Mouse (Mus musculus) neural tube, embryonic 11.5 days (tissue): ENCODE data around the gene Proca1. TPM values are rescaled to one million over a fixed set of nuclear protein-coding genes. Genes with fewer than 3 reads are reported as not detected.
A peak's percentile ranks its signal among the peaks of the same experiment; 100 is the strongest.

Experiments used
- ATAC-seq: fragments of 200-750 bp; cut with Nextera tagmentation; 2 replicates; pipeline ENCODE4 v1.8.0; 2017; ENCODE audit warnings: moderate number of reproducible peaks, mild to moderate bottlenecking, moderate TSS enrichment, moderate library complexity; ENCODE audit not compliant: insufficient read depth, low FRiP score, low TSS enrichment
- DNase-seq: peaks from one replicate; pipeline ENCODE4 v3.0.0-alpha.2; 2015; ENCODE audit warnings: low spot score
- H3K27ac ChIP-seq: fragments of 300-500 bp; sonication (generic); 2 replicates; pipeline ENCODE4 v1.5.1; 2014; ENCODE audit warnings: low read depth, mild to moderate bottlenecking, low read length
- H3K27me3 ChIP-seq: fragments of 300-500 bp; sonication (generic); 2 replicates; pipeline ENCODE4 v1.6.1; 2014; ENCODE audit warnings: mild to moderate bottlenecking, low read length, mixed read lengths; ENCODE audit not compliant: control insufficient read depth, insufficient read depth
- H3K36me3 ChIP-seq: fragments of 300-500 bp; sonication (generic); 2 replicates; pipeline ENCODE4 v1.6.1; 2014; ENCODE audit warnings: mild to moderate bottlenecking, low read length, moderate library complexity, mixed read lengths; ENCODE audit not compliant: control insufficient read depth, insufficient read depth
- H3K4me1 ChIP-seq: fragments of 300-500 bp; sonication (generic); 2 replicates; pipeline ENCODE4 v1.6.1; 2014; ENCODE audit warnings: low read length, mixed read lengths; ENCODE audit not compliant: control insufficient read depth, insufficient read depth
- H3K4me2 ChIP-seq: fragments of 300-500 bp; sonication (generic); 2 replicates; pipeline ENCODE4 v1.6.1; 2014; ENCODE audit warnings: low read depth, mild to moderate bottlenecking, moderate library complexity
- H3K4me3 ChIP-seq: fragments of 300-500 bp; sonication (generic); 2 replicates; pipeline ENCODE4 v1.5.1; 2014; ENCODE audit warnings: low read depth, low read length
- H3K9ac ChIP-seq: fragments of 300-500 bp; sonication (generic); 2 replicates; pipeline ENCODE4 v1.6.1; 2014; ENCODE audit warnings: mild to moderate bottlenecking, low read length
- H3K9me3 ChIP-seq: fragments of 300-500 bp; sonication (generic); 2 replicates; pipeline ENCODE4 v1.6.1; 2016; ENCODE audit warnings: low read length; ENCODE audit not compliant: control insufficient read depth
- WGBS: fragments of 180-500 bp; shearing (Covaris S2); extraction: QIAGEN DNeasy Blood & Tissue Kit; methylation state at CpG from one replicate; pipeline ENCODE4 v1.1.7; 2014; 5-methylcytosine and 5-hydroxymethylcytosine counted together
- polyA plus RNA-seq: library from polyadenylated mRNA; unstranded; fragments of >200 nt; fragmentation: Nextera tagmentation; extraction: Ambion mirVana; gene quantifications from 2 replicates; pipeline ENCODE4 v1.2.1, GENCODE M21; 2014

The Proca1 gene
- 0.49 and 1.3 TPM in 2 replicates for polyA plus RNA-seq

- H3K27ac ChIP-seq = no peak within 1 kb of the TSS
- H3K4me3 ChIP-seq = peak within 1 kb of the TSS; percentile 30
- DNase-seq (no peak), ATAC-seq (no peak)
- WGBS = 91% methylated on average over 1 of the region's 1 CpGs
- H3K36me3 ChIP-seq = peaks cover 8% of the 10 kb centered on the region
- H3K4me1 ChIP-seq = peaks cover 7% of the 10 kb centered on the region; the same call in 1 of the 2 replicates
- H3K9ac ChIP-seq = no peak within 1 kb of the TSS
- no peaks in the 10 kb centered on the region for H3K27me3 ChIP-seq
- no peaks in the 10 kb centered on the region for H3K9me3 ChIP-seq
- H3K4me2 ChIP-seq = peak within 1 kb of the TSS; percentile 46; the same call in 1 of the 2 replicates
Measured at GRCm38 (mm10) chr11:78193113-78193512, at the start of gene Proca1. Proca1 (plus strand) TSS chr11:78193392.

- Histone ChIP-seq H3K4me3 (no peak overlapping the region), H3K27me3 (no peaks in the 10 kb centered on the region), H3K9me3 (no peaks in the 10 kb centered on the region), H3K27ac (0 out of 2 replicates have a peak overlapping the region, but pooled peaks have one; percentile 20), H3K36me3 (peaks cover 7% of the 10 kb centered on the region), H3K4me1 (no peaks in the 10 kb centered on the region), H3K9ac (no peak overlapping the region), H3K4me2 (no peak overlapping the region)
- DNase-seq (no peak), ATAC-seq (no peak)
- 88% methylated on average over 2 of the region's 2 CpGs for WGBS
Measured at GRCm38 (mm10) chr11:78143520-78143919, 49.7 kb upstream of the Proca1 start.

- Histone ChIP-seq H3K4me1 (no peaks in the 10 kb centered on the region), H3K9me3 (no peaks in the 10 kb centered on the region), H3K4me3 (no peak overlapping the region), H3K4me2 (no peak overlapping the region), H3K36me3 (peaks cover 10% of the 10 kb centered on the region), H3K27me3 (no peaks in the 10 kb centered on the region), H3K27ac (no peak overlapping the region), H3K9ac (no peak overlapping the region)
- DNase-seq = no peak
- no peak for ATAC-seq
- 87% methylated on average over 5 of the region's 5 CpGs for WGBS
Measured at GRCm38 (mm10) chr11:78146168-78146567, 47.0 kb upstream of the Proca1 start.

- Histone ChIP-seq H3K4me2 (no peak overlapping the region), H3K36me3 (peaks cover 10% of the 10 kb centered on the region), H3K4me1 (no peaks in the 10 kb centered on the region), H3K9ac (no peak overlapping the region), H3K4me3 (no peak overlapping the region), H3K27ac (no peak overlapping the region), H3K27me3 (no peaks in the 10 kb centered on the region), H3K9me3 (no peaks in the 10 kb centered on the region)
- WGBS = 91% methylated on average over 6 of the region's 6 CpGs
- no peak for ATAC-seq
- DNase-seq = no peak
Measured at GRCm38 (mm10) chr11:78146707-78147543, 46.3 kb upstream of the Proca1 start.

GRCm38 (mm10) chr11:78151161-78151560 lies 42.0 kb upstream of the Proca1 start:
- Histone ChIP-seq H3K9ac (no peak overlapping the region), H3K4me1 (no peaks in the 10 kb centered on the region), H3K36me3 (peaks cover 13% of the 10 kb centered on the region), H3K4me2 (no peak overlapping the region), H3K27me3 (no peaks in the 10 kb centered on the region), H3K4me3 (no peak overlapping the region), H3K9me3 (no peaks in the 10 kb centered on the region), H3K27ac (no peak overlapping the region)
- 35% methylated on average over 1 of the region's 1 CpGs for WGBS
- peak; percentile 36 for DNase-seq
- no peak for ATAC-seq

- Histone ChIP-seq H3K27ac (no peak overlapping the region), H3K36me3 (peaks cover 15% of the 10 kb centered on the region), H3K4me3 (no peak overlapping the region), H3K4me2 (no peak overlapping the region), H3K4me1 (no peaks in the 10 kb centered on the region), H3K9ac (no peak overlapping the region), H3K9me3 (no peaks in the 10 kb centered on the region), H3K27me3 (no peaks in the 10 kb centered on the region)
- 78% methylated on average over 9 of the region's 9 CpGs for WGBS
- no peak for DNase-seq
- ATAC-seq = no peak
Measured at GRCm38 (mm10) chr11:78152299-78153231, 40.6 kb upstream of the Proca1 start.

- H3K27ac ChIP-seq = no peak overlapping the region
- ATAC-seq (no peak), DNase-seq (no peak)
- no peak overlapping the region for H3K4me2 ChIP-seq
- H3K4me1 ChIP-seq = no peaks in the 10 kb centered on the region
- H3K27me3 ChIP-seq = no peaks in the 10 kb centered on the region
- no peak overlapping the region for H3K4me3 ChIP-seq
- WGBS = 89% methylated on average over 13 of the region's 13 CpGs
- H3K9ac ChIP-seq = no peak overlapping the region
- peaks cover 25% of the 10 kb centered on the region for H3K36me3 ChIP-seq
- H3K9me3 ChIP-seq = no peaks in the 10 kb centered on the region
Measured at GRCm38 (mm10) chr11:78153778-78154177, 39.4 kb upstream of the Proca1 start.

GRCm38 (mm10) chr11:78155674-78156073 lies 37.5 kb upstream of the Proca1 start:
- no peak overlapping the region for H3K9ac ChIP-seq
- WGBS = 82% methylated on average over 5 of the region's 5 CpGs
- H3K36me3 ChIP-seq = peaks cover 33% of the 10 kb centered on the region
- H3K27me3 ChIP-seq = no peaks in the 10 kb centered on the region
- no peak for ATAC-seq
- no peak overlapping the region for H3K4me3 ChIP-seq
- H3K9me3 ChIP-seq = no peaks in the 10 kb centered on the region
- no peaks in the 10 kb centered on the region for H3K4me1 ChIP-seq
- no peak overlapping the region for H3K4me2 ChIP-seq
- H3K27ac ChIP-seq = no peak overlapping the region
- DNase-seq = no peak
